Mouse (Mus musculus) spleen, adult 2 months (tissue): ENCODE data around the gene Fgf22.

Source experiments
- CTCF ChIP-seq: fragments of 200-500 bp; IDR thresholded peaks from 2 replicates; pipeline ENCODE4 v1.5.1; 2011; ENCODE audit warnings: mild to moderate bottlenecking, inconsistent platforms; ENCODE audit not compliant: insufficient read depth, insufficient read length, insufficient replicate concordance; ENCODE audit errors: extremely low read depth
- POLR2A ChIP-seq: fragments of 200-500 bp; IDR thresholded peaks from 2 replicates; pipeline ENCODE4 v1.6.1; 2011; ENCODE audit warnings: low read depth, low read length, inconsistent platforms

DNA sequence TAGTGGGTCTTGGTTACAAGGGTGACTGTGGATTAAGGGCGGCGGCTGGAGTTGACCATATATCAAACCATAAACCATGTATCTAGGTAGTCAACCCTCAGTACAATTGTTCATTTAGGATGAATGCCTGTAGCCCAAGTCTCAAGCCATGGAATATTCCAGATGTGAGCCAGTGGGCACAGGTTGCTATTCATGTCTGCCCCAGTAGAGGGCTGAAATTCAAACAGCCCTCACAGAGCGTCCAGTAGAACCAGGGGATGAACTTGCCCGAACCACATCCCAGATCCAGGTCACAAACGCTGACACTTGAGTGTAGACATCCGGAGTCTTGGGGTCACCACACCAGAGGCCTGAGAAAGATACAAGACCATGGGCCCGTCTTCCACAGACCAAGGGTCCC, 28.2 kb downstream of the Fgf22 start:
- TF ChIP-seq POLR2A (no peak), CTCF (no peak)
